Mouse (Mus musculus) testis, adult 2 months (tissue): ENCODE results near the gene Heg1. TPM values are rescaled to one million over a fixed set of nuclear protein-coding genes. Genes with fewer than 3 reads are reported as not detected.

Experiments
- H3K27ac ChIP-seq: fragments of 200-500 bp; 2 replicates; pipeline ENCODE4 v1.5.1; 2012; ENCODE audit warnings: low read depth, low read length; ENCODE audit not compliant: control insufficient read depth, insufficient read depth
- H3K27me3 ChIP-seq: fragments of 200-500 bp; 2 replicates; pipeline ENCODE4 v1.6.1; 2012; ENCODE audit warnings: mild to moderate bottlenecking, low read length, moderate library complexity; ENCODE audit not compliant: control insufficient read depth, insufficient read depth
- H3K36me3 ChIP-seq: fragments of 200-500 bp; 2 replicates; pipeline ENCODE4 v1.6.1; 2012; ENCODE audit warnings: mild to moderate bottlenecking, low read length; ENCODE audit not compliant: control insufficient read depth, insufficient read depth
- H3K4me1 ChIP-seq: fragments of 200-500 bp; 2 replicates; pipeline ENCODE4 v1.6.1; 2012; ENCODE audit warnings: low read length; ENCODE audit not compliant: control insufficient read depth, insufficient read depth
- H3K4me3 ChIP-seq: fragments of 200-500 bp; 2 replicates; pipeline ENCODE4 v1.5.1; 2012; ENCODE audit warnings: low read depth, mild to moderate bottlenecking, low read length, moderate library complexity, mixed read lengths; ENCODE audit not compliant: control insufficient read depth
- CTCF ChIP-seq: fragments of 200-500 bp; IDR thresholded peaks from 2 replicates; pipeline ENCODE4 v1.5.1; 2012; ENCODE audit warnings: low read depth, mild to moderate bottlenecking, inconsistent platforms, low read length, moderate library complexity; ENCODE audit not compliant: control insufficient read depth, insufficient read depth, insufficient replicate concordance
- POLR2A ChIP-seq: fragments of 200-500 bp; IDR thresholded peaks from 2 replicates; pipeline ENCODE4 v1.6.1; 2012; ENCODE audit warnings: low read depth, mild to moderate bottlenecking, inconsistent platforms, low read length, moderate library complexity; ENCODE audit not compliant: control insufficient read depth
- polyA plus RNA-seq: library from polyadenylated mRNA; depleted of rRNA; stranded (reverse); fragments of >200 nt; gene quantifications from 2 replicates; pipeline ENCODE4 v1.2.3, GENCODE M21; 2012

The Heg1 gene
- polyA plus RNA-seq, 1 experiment = 12.9 TPM

GRCm38 (mm10) chr16:33736746-33737145 is 52.6 kb downstream of the Heg1 start:
- TF ChIP-seq POLR2A = no peak
- no peak for TF ChIP-seq CTCF
- H3K36me3 ChIP-seq = no peaks in the 10 kb centered on the region
- no peak overlapping the region for H3K27ac ChIP-seq
- no peaks in the 10 kb centered on the region for H3K27me3 ChIP-seq
- no peak overlapping the region for H3K4me3 ChIP-seq
- no peaks in the 10 kb centered on the region for H3K4me1 ChIP-seq

DNA sequence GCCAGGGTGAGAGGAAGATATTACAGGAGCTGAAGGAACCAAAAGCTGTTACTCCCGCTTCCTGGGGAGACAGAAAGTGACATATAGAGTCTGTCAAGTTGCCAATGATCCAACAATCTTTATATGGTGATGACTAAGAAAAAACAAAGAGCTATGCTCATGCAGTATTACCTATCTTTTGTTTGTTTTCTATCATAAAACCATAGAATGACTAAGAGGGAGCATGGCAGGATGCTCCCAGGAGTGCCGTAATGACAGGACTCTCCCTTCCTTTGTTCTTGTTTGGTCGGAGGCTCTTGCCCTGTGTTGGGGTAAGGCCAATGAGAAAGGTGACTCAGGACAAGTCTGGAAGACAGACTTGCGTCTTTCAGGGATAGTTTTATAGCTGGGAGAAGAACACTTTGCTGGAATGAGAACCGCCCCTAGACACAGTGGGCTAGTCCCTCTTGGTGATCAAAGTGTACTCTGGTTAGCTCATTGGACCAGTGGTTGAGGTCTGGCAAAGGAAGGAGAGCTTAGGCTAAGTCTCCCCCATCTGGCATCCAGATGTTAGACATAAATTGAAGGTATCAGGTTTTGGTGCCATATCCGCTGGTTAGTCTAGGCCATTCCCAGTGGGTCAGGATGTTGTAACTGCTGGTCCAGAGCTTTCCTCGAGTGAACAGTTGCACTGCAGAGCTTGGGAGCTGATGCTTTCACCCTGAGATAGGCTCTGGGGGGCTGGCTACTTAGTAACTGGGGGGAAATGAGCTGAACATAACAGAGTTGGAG is 55.0 kb downstream of the Heg1 start:
- Histone ChIP-seq H3K27ac (no peak overlapping the region), H3K36me3 (no peaks in the 10 kb centered on the region), H3K4me1 (no peaks in the 10 kb centered on the region), H3K4me3 (no peak overlapping the region), H3K27me3 (no peaks in the 10 kb centered on the region)
- no peak for TF ChIP-seq CTCF
- TF ChIP-seq POLR2A = no peak

GRCm38 (mm10) chr16:33739802-33740201 is 55.6 kb downstream of the Heg1 start:
- Histone ChIP-seq H3K27ac (no peak overlapping the region), H3K4me1 (no peaks in the 10 kb centered on the region), H3K4me3 (no peak overlapping the region), H3K36me3 (no peaks in the 10 kb centered on the region), H3K27me3 (no peaks in the 10 kb centered on the region)
- no peak for TF ChIP-seq POLR2A
- peak; percentile 41; the same call in 1 of the 2 replicates for TF ChIP-seq CTCF

DNA sequence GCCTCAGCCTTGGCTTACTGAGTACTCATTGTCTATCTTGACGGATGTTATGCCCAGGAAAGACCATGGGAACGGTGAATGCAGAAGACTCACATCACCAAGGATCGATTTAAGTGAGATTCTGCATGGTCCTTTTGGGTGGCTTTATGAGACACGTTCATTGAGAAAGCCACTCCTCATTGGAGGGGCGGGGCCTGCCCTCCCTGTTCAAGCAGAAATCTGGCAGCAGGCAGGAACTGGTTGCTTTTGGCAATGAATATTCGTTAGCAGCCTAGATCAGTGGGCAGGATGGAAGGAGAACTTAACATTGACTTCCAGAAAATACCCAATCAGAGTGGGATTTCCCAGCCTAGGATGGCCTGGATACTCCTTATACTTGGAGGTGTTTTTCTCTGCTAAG is 56.2 kb downstream of the Heg1 start:
- Histone ChIP-seq H3K27me3 (no peaks in the 10 kb centered on the region), H3K4me1 (no peaks in the 10 kb centered on the region), H3K27ac (no peak overlapping the region), H3K36me3 (no peaks in the 10 kb centered on the region), H3K4me3 (no peak overlapping the region)
- TF ChIP-seq CTCF (no peak), POLR2A (no peak)

GRCm38 (mm10) chr16:33741795-33742194 is 57.6 kb downstream of the Heg1 start:
- no peaks in the 10 kb centered on the region for H3K4me1 ChIP-seq
- no peak overlapping the region for H3K4me3 ChIP-seq
- no peak for TF ChIP-seq POLR2A
- TF ChIP-seq CTCF = no peak

GRCm38 (mm10) chr16:33742233-33742632 is 58.1 kb downstream of the Heg1 start:
- Histone ChIP-seq H3K27ac (no peak overlapping the region), H3K36me3 (no peaks in the 10 kb centered on the region), H3K4me1 (no peaks in the 10 kb centered on the region)

More at GRCm38 (mm10) chr16:33741795-33742194, 57.6 kb downstream of the Heg1 start:
- no peaks in the 10 kb centered on the region for H3K36me3 ChIP-seq
- H3K27ac ChIP-seq = no peak overlapping the region
- H3K27me3 ChIP-seq = no peaks in the 10 kb centered on the region

GRCm38 (mm10) chr16:33744622-33745419 is 60.7 kb downstream of the Heg1 start:
- TF ChIP-seq POLR2A (no peak), CTCF (no peak)
- Histone ChIP-seq H3K4me3 (no peak overlapping the region), H3K36me3 (no peaks in the 10 kb centered on the region), H3K27ac (no peak overlapping the region), H3K4me1 (no peaks in the 10 kb centered on the region), H3K27me3 (no peaks in the 10 kb centered on the region)

More at GRCm38 (mm10) chr16:33742233-33742632, 58.1 kb downstream of the Heg1 start:
- TF ChIP-seq POLR2A = no peak
- TF ChIP-seq CTCF = no peak
- Histone ChIP-seq H3K27me3 (no peaks in the 10 kb centered on the region), H3K4me3 (no peak overlapping the region)
